Mouse (Mus musculus): ENCODE measurements around the gene Mxi1.

GRCm38 (mm10) chr19:53353864-53354263 is 43.5 kb downstream of the Mxi1 start:
- TF ChIP-seq POLR2A (IDR thresholded peaks at IDR 0.05; ENCODE audit: low read depth, low read length) (no peak), CTCF (IDR thresholded peaks at IDR 0.05; ENCODE audit: borderline replicate concordance, insufficient read depth, low read length) (no peak)
